Mouse (Mus musculus) thymus, adult 2 months (tissue): ENCODE data around the gene Fgfr2. TPM values are rescaled to one million over a fixed set of nuclear protein-coding genes. Genes with fewer than 3 reads are reported as not detected.

Experiments
- DNase-seq: peaks from one replicate; pipeline ENCODE4 v3.0.0; 2021
- H3K27ac ChIP-seq: fragments of 200-500 bp; 2 replicates; pipeline ENCODE4 v1.5.1; 2012; ENCODE audit warnings: low read length, control low read depth; ENCODE audit not compliant: control insufficient read depth, insufficient read depth
- H3K27me3 ChIP-seq: fragments of 200-500 bp; 2 replicates; pipeline ENCODE4 v1.6.1; 2012; ENCODE audit warnings: mild to moderate bottlenecking, low read length, moderate library complexity, mixed read lengths; ENCODE audit not compliant: control insufficient read depth, insufficient read depth
- H3K36me3 ChIP-seq: fragments of 200-500 bp; 2 replicates; pipeline ENCODE4 v1.6.1; 2012; ENCODE audit warnings: mild to moderate bottlenecking, low read length, moderate library complexity; ENCODE audit not compliant: control insufficient read depth, insufficient read depth
- H3K4me1 ChIP-seq: fragments of 200-500 bp; replicated peaks from 2 replicates; pipeline ENCODE4 v1.6.1; 2012; ENCODE audit warnings: low read length; ENCODE audit not compliant: control insufficient read depth, insufficient read depth
- H3K4me3 ChIP-seq: fragments of 200-500 bp; 2 replicates; pipeline ENCODE4 v1.5.1; 2012; ENCODE audit warnings: mild to moderate bottlenecking, low read length, control low read depth, moderate library complexity; ENCODE audit not compliant: control insufficient read depth, insufficient read depth
- CTCF ChIP-seq: fragments of 200-500 bp; IDR thresholded peaks from 2 replicates; pipeline ENCODE4 v1.5.1; 2012; ENCODE audit warnings: mild to moderate bottlenecking, control low read depth, low read length, moderate library complexity, borderline replicate concordance; ENCODE audit not compliant: control insufficient read depth, poor library complexity, insufficient read depth; ENCODE audit errors: extremely low read depth
- POLR2A ChIP-seq: fragments of 200-500 bp; IDR thresholded peaks from 2 replicates; pipeline ENCODE4 v1.6.1; 2012; ENCODE audit warnings: mild to moderate bottlenecking, low read length, control low read depth, moderate library complexity; ENCODE audit not compliant: control insufficient read depth, poor library complexity, insufficient read depth; ENCODE audit errors: extremely low read depth
- WGBS: fragments of 180-500 bp; shearing (Covaris S2); methylation state at CpG from one replicate; pipeline ENCODE4 v1.1.7; 2018; 5-methylcytosine and 5-hydroxymethylcytosine counted together
- polyA plus RNA-seq: library from polyadenylated mRNA; depleted of rRNA; stranded (reverse); fragments of >200 nt; gene quantifications from 2 replicates; pipeline ENCODE4 v1.2.3, GENCODE M21; 2012

The Fgfr2 gene
- polyA plus RNA-seq, 1 experiment, result 12.1 TPM

DNA sequence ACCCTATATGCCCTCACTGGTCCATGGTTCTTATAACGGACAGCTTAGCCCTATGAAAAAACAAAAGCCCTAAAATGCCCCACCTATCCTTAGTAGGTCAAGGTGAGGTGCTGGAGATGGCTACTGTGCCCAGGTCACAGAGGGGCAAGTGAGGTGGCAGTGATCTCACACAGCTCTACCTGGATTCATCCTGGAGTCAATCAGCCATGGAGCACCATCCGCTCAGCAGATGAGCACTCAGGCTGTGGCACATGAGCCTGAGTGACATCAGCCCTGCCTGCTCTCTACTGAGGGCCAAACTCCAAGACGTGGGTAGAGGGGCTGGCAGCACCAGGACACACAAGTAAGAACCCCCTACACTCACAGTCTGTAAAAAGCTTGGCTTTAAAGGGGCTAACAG is 121.8 kb downstream of the Fgfr2 start:
- no peak for TF ChIP-seq CTCF
- no peak for TF ChIP-seq POLR2A
- Histone ChIP-seq H3K36me3 (no peaks in the 10 kb centered on the region), H3K27me3 (no peaks in the 10 kb centered on the region), H3K4me3 (no peak overlapping the region), H3K27ac (no peak overlapping the region), H3K4me1 (no peaks in the 10 kb centered on the region)
- 92% methylated on average over 3 of the region's 3 CpGs for WGBS
- DNase-seq, result no peak

DNA sequence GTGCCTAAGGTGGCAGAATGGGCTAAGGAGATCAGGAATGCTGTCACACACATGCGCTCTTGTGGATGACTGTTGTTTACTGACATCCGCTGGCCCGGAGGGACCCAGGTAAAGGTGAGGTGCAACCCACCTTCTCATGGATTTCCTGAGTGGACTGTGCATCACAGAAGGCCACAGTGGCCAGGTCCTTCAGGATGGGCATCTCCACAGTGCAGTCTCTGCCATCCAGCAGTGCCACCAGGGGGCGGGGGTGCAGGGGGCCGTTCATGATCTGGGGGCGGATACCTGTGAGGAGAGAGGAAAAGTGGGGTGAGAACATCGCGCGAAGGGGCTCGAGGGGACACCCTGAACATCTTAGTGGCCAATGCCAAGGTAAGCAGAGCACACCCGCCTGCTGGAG is 124.1 kb downstream of the Fgfr2 start:
- no peaks in the 10 kb centered on the region for H3K4me1 ChIP-seq
- whole genome bisulfite sequencing, result 96% methylated on average over 11 of the region's 11 CpGs

DNA sequence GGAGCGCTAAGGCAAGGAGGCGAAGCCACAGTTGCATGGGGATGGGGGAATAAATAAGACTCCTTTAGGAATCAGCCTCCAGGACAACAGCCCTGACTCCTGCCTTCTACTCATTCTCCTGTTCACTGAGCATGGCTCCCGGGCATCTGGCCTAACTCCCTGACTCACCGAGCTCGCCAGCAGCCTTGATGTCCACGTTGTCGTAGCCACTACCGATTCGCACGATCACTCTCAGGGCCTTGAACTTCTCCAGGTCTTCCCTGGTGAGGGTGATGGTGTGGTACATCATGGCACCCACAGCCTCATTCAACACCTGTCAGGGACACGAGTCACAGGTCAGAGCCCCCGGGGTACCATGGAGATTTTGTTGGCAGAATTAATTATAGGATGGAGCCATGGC is 124.5 kb downstream of the Fgfr2 start:
- 96% methylated on average over 12 of the region's 12 CpGs for WGBS
- no peak for TF ChIP-seq POLR2A
- no peak for TF ChIP-seq CTCF

More for the DNA sequence above, 124.1 kb downstream of the Fgfr2 start:
- H3K27me3 ChIP-seq, result no peaks in the 10 kb centered on the region
- H3K36me3 ChIP-seq, result no peaks in the 10 kb centered on the region
- no peak overlapping the region for H3K4me3 ChIP-seq
- TF ChIP-seq CTCF, result no peak
- no peak for TF ChIP-seq POLR2A
- H3K27ac ChIP-seq, result no peak overlapping the region
- DNase-seq, result no peak

DNA sequence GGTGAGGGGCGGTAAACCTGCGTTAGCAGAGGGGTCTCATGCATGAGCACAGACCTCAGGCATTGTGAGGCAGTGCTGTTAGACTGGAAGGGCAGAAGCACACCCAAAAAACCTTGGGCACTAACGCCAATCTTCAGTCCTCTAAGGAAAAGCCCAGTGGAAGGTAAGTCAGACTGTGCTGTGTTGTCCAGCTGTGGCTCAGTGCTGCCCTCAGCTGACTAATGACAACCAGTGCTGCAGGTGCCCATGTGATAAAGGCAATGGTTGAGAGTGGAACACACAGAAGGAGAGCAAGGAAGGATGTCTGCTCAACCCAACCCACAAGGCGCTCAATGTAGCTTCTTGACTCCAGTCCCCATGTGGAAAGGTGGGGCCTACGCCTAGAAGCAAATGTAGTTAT is 126.8 kb downstream of the Fgfr2 start:
- Histone ChIP-seq H3K4me1 (no peaks in the 10 kb centered on the region), H3K27me3 (no peaks in the 10 kb centered on the region), H3K4me3 (no peak overlapping the region), H3K36me3 (no peaks in the 10 kb centered on the region), H3K27ac (no peak overlapping the region)
- TF ChIP-seq POLR2A (no peak), CTCF (no peak)
- peak; percentile 13 for DNase-seq
- 95% methylated on average over 5 of the region's 5 CpGs for WGBS

More for the DNA sequence above, 124.5 kb downstream of the Fgfr2 start:
- Histone ChIP-seq H3K4me1 (no peaks in the 10 kb centered on the region), H3K27ac (no peak overlapping the region), H3K36me3 (no peaks in the 10 kb centered on the region), H3K27me3 (no peaks in the 10 kb centered on the region), H3K4me3 (no peak overlapping the region)
- DNase-seq, result no peak

DNA sequence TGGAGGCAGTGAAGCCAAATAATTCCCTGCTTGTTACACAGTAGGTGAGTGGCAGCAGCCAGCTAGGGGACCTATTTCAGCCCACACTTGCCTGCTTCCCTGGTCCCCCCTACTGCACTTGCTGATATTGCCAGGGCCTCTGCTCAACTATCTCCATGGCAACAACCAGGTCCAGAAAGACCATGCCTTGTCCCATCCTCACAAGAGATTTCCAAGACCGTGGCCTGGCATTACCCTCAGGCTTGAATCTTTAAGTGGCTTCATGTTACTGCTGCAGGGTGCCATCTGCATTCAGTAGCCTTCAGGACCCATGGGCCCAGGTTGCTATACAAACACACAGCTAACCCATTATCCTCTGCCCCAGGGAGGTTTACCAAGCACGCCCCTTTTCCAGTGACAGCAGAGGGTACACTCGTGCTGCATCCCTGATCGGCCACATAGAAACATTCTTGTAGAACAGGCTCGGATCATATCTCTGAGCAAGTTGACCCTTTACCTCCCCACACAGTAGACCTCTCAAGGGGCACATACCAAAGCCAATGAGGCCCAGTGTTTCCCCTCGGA is 128.4 kb downstream of the Fgfr2 start:
- WGBS, result 98% methylated on average over 6 of the region's 6 CpGs
- Histone ChIP-seq H3K4me3 (no peak overlapping the region), H3K4me1 (no peaks in the 10 kb centered on the region), H3K27ac (no peak overlapping the region), H3K27me3 (no peaks in the 10 kb centered on the region), H3K36me3 (no peaks in the 10 kb centered on the region)
- TF ChIP-seq CTCF, result no peak
- no peak for TF ChIP-seq POLR2A
- no peak for DNase-seq

DNA sequence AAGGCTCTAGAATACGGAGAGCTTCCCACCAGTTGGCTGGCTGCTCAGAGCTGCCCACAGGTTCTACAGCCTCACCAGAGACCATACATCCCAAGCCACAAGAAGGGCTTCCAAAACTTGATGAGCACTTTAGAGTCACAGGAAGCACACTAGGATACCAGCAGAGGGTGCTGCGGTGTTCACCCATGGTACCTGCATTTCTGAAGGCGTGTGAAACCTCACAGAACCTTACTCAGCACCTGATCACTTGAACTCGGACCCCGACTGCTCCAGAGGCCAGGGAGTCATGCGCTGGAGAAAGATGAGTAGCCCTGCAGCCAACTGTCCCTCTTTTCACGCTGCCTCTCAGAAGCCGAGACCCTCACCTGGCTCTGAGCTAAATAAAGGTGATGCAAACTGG is 129.0 kb downstream of the Fgfr2 start:
- no peak for TF ChIP-seq POLR2A
- TF ChIP-seq CTCF, result no peak
- 95% methylated on average over 8 of the region's 8 CpGs for WGBS

More for the DNA sequence above, 129.0 kb downstream of the Fgfr2 start:
- H3K36me3 ChIP-seq, result no peaks in the 10 kb centered on the region
- H3K4me3 ChIP-seq, result no peak overlapping the region
- H3K27ac ChIP-seq, result no peak overlapping the region
- no peaks in the 10 kb centered on the region for H3K4me1 ChIP-seq
- DNase-seq, result no peak
- H3K27me3 ChIP-seq, result no peaks in the 10 kb centered on the region
